ENCODE assay signal across 8 mouse cellular contexts in genomic region chr19:8921741-8922140, GRCm38 (mm10). TPM values are rescaled to one million over a fixed set of nuclear protein-coding genes. Genes with fewer than 3 reads are reported as not detected.
DNase-seq lines count a peak whose midpoint lies in the region; ATAC-seq lines count a peak whose summit lies in the region.

No protein-coding gene starts in this region.

- H3K36me3 ChIP-seq in heart, embryonic 13.5 days = peaks cover 37% of the 10 kb centered on the region
- peaks cover 47% of the 10 kb centered on the region for H3K36me3 ChIP-seq in embryonic facial prominence, embryonic 10.5 days (replicated peaks)
- peaks cover 10% of the 10 kb centered on the region for H3K36me3 ChIP-seq in hindbrain, embryonic 15.5 days
- H3K36me3 ChIP-seq in midbrain, embryonic 13.5 days = peaks cover 19% of the 10 kb centered on the region

- peak overlapping the region; percentile 91 for H3K9ac ChIP-seq in heart, embryonic 13.5 days
- H3K9ac ChIP-seq in hindbrain, embryonic 15.5 days = no peak overlapping the region
- 0 out of 2 replicates have a peak overlapping the region, but pooled peaks have one; percentile 28 for H3K9ac ChIP-seq in midbrain, embryonic 13.5 days (replicated peaks)

- 80% methylated on average over 9 of the region's 9 CpGs for WGBS in heart, embryonic 13.5 days
- 56% methylated on average over 9 of the region's 9 CpGs for WGBS in embryonic facial prominence, embryonic 10.5 days
- 86% methylated on average over 9 of the region's 9 CpGs for WGBS in hindbrain, embryonic 15.5 days
- WGBS in midbrain, embryonic 13.5 days = 86% methylated on average over 9 of the region's 9 CpGs

- no peaks in the 10 kb centered on the region for H3K9me3 ChIP-seq in heart, embryonic 13.5 days
- no peaks in the 10 kb centered on the region for H3K9me3 ChIP-seq in embryonic facial prominence, embryonic 10.5 days
- H3K9me3 ChIP-seq in hindbrain, embryonic 15.5 days = no peaks in the 10 kb centered on the region
- no peaks in the 10 kb centered on the region for H3K9me3 ChIP-seq in midbrain, embryonic 13.5 days

- H3K4me1 ChIP-seq in heart, embryonic 13.5 days = peaks cover 15% of the 10 kb centered on the region
- H3K4me1 ChIP-seq in embryonic facial prominence, embryonic 10.5 days = peaks cover 22% of the 10 kb centered on the region
- peaks cover 21% of the 10 kb centered on the region for H3K4me1 ChIP-seq in hindbrain, embryonic 15.5 days (replicated peaks)
- peaks cover 11% of the 10 kb centered on the region for H3K4me1 ChIP-seq in midbrain, embryonic 13.5 days (replicated peaks)

- no peak overlapping the region for H3K27ac ChIP-seq in heart, embryonic 13.5 days (replicated peaks)
- H3K27ac ChIP-seq in embryonic facial prominence, embryonic 10.5 days (replicated peaks) = no peak overlapping the region
- H3K27ac ChIP-seq in hindbrain, embryonic 15.5 days (replicated peaks) = no peak overlapping the region
- no peak overlapping the region for H3K27ac ChIP-seq in midbrain, embryonic 13.5 days

- no peak for DNase-seq in heart, postnatal 4 days
- DNase-seq in embryonic facial prominence, embryonic 10.5 days (ENCODE audit: low spot score) = no peak
- DNase-seq in adrenal gland, postnatal 4 days (ENCODE audit: low spot score in 2 of 2) = no peak
- DNase-seq in lung, postnatal 14 days = no peak
- no peak for DNase-seq in kidney, adult 11 months

- H3K4me3 ChIP-seq in heart, embryonic 13.5 days = peak overlapping the region; percentile 72
- H3K4me3 ChIP-seq in embryonic facial prominence, embryonic 10.5 days = peak overlapping the region; percentile 92
- H3K4me3 ChIP-seq in hindbrain, embryonic 15.5 days = peak overlapping the region; percentile 99; the same call in 1 of the 2 replicates
- H3K4me3 ChIP-seq in midbrain, embryonic 13.5 days (replicated peaks) = peak overlapping the region; percentile 91; the same call in 1 of the 2 replicates

- H3K4me2 ChIP-seq in heart, embryonic 13.5 days = peak overlapping the region; percentile 91
- H3K4me2 ChIP-seq in hindbrain, embryonic 15.5 days = peak overlapping the region; percentile 83
- peak overlapping the region; percentile 87; the same call in 1 of the 2 replicates for H3K4me2 ChIP-seq in midbrain, embryonic 13.5 days (replicated peaks)

- ATAC-seq in heart, embryonic 13.5 days (ENCODE audit: extremely low read depth, insufficient number of reproducible peaks, low FRiP score, low TSS enrichment) = no peak
- ATAC-seq in hindbrain, embryonic 15.5 days (ENCODE audit: low FRiP score, low read depth) = no peak
- no peak for ATAC-seq in midbrain, embryonic 13.5 days

- H3K27me3 ChIP-seq in heart, embryonic 13.5 days (replicated peaks) = no peaks in the 10 kb centered on the region
- no peaks in the 10 kb centered on the region for H3K27me3 ChIP-seq in embryonic facial prominence, embryonic 10.5 days (replicated peaks; ENCODE audit: low read depth, poor library complexity, severe bottlenecking)
- H3K27me3 ChIP-seq in hindbrain, embryonic 15.5 days = no peaks in the 10 kb centered on the region
- H3K27me3 ChIP-seq in midbrain, embryonic 13.5 days = no peaks in the 10 kb centered on the region

RNA-seq across cellular contexts. Expression of gene B3gat3, which starts 1.6 kb away (rescaled TPM):
- polyA plus RNA-seq in heart, embryonic 13.5 days (2015; fragmentation: Nextera tagmentation; extraction: Ambion mirVana) = 40.6 and 41.4 TPM in 2 replicates
- 10 to 100 TPM; 36.0 to 38.0 TPM for total RNA-seq in heart, postnatal 4 days (2021)
- 46.7 and 47.3 TPM in 2 replicates for polyA plus RNA-seq in embryonic facial prominence, embryonic 10.5 days (2016; fragmentation: Nextera tagmentation; extraction: Ambion mirVana)
- polyA plus RNA-seq in hindbrain, embryonic 15.5 days (2015; fragmentation: Nextera tagmentation; extraction: Ambion mirVana) = 94.3 and 98.1 TPM in 2 replicates
- 82.2 and 89.5 TPM in 2 replicates for polyA plus RNA-seq in midbrain, embryonic 13.5 days (2015; fragmentation: Nextera tagmentation; extraction: Ambion mirVana)
- 10 to 100 TPM; 56.2 to 56.8 TPM for total RNA-seq in adrenal gland, postnatal 4 days (2021)

RNA-seq across cellular contexts. Expression of gene Rom1, which starts 7.4 kb away (rescaled TPM):
- polyA plus RNA-seq in heart, embryonic 13.5 days (2015; fragmentation: Nextera tagmentation; extraction: Ambion mirVana) = 2.4 and 2.7 TPM in 2 replicates
- 1 to 10 TPM; 3.1 to 3.2 TPM for total RNA-seq in heart, postnatal 4 days (2021)
- 3.1 and 3.8 TPM in 2 replicates for polyA plus RNA-seq in embryonic facial prominence, embryonic 10.5 days (2016; fragmentation: Nextera tagmentation; extraction: Ambion mirVana)
- 2.7 and 3.1 TPM in 2 replicates for polyA plus RNA-seq in hindbrain, embryonic 15.5 days (2015; fragmentation: Nextera tagmentation; extraction: Ambion mirVana)
- polyA plus RNA-seq in midbrain, embryonic 13.5 days (2015; fragmentation: Nextera tagmentation; extraction: Ambion mirVana) = 1.9 and 2.4 TPM in 2 replicates
- 10 to 100 TPM; 13.3 to 15.3 TPM for total RNA-seq in adrenal gland, postnatal 4 days (2021)

RNA-seq across cellular contexts. Expression of gene Eml3, which starts 7.6 kb away (rescaled TPM):
- 14.4 and 14.9 TPM in 2 replicates for polyA plus RNA-seq in heart, embryonic 13.5 days (2015; fragmentation: Nextera tagmentation; extraction: Ambion mirVana)
- total RNA-seq in heart, postnatal 4 days (2021) = 10 to 100 TPM; 15.4 to 16.6 TPM
- 28.9 and 30.1 TPM in 2 replicates for polyA plus RNA-seq in embryonic facial prominence, embryonic 10.5 days (2016; fragmentation: Nextera tagmentation; extraction: Ambion mirVana)
- 9.9 and 12.8 TPM in 2 replicates for polyA plus RNA-seq in hindbrain, embryonic 15.5 days (2015; fragmentation: Nextera tagmentation; extraction: Ambion mirVana)
- 8.7 and 9.2 TPM in 2 replicates for polyA plus RNA-seq in midbrain, embryonic 13.5 days (2015; fragmentation: Nextera tagmentation; extraction: Ambion mirVana)
- total RNA-seq in adrenal gland, postnatal 4 days (2021) = 10 to 100 TPM; 65.2 to 72.1 TPM

RNA-seq across cellular contexts. Expression of gene Mta2, which starts 19.9 kb away (rescaled TPM):
- polyA plus RNA-seq in heart, embryonic 13.5 days (2015; fragmentation: Nextera tagmentation; extraction: Ambion mirVana) = 83.6 and 88.0 TPM in 2 replicates
- total RNA-seq in heart, postnatal 4 days (2021) = 10 to 100 TPM; 62.5 to 63.8 TPM
- polyA plus RNA-seq in embryonic facial prominence, embryonic 10.5 days (2016; fragmentation: Nextera tagmentation; extraction: Ambion mirVana) = 212 and 216 TPM in 2 replicates
- polyA plus RNA-seq in hindbrain, embryonic 15.5 days (2015; fragmentation: Nextera tagmentation; extraction: Ambion mirVana) = 103 and 109 TPM in 2 replicates
- 149 and 153 TPM in 2 replicates for polyA plus RNA-seq in midbrain, embryonic 13.5 days (2015; fragmentation: Nextera tagmentation; extraction: Ambion mirVana)
- 100 to 1,000 TPM; 141 to 144 TPM for total RNA-seq in adrenal gland, postnatal 4 days (2021)

RNA-seq across cellular contexts. Expression of gene Ganab, which starts 23.9 kb away (rescaled TPM):
- 63.5 and 63.8 TPM in 2 replicates for polyA plus RNA-seq in heart, embryonic 13.5 days (2015; fragmentation: Nextera tagmentation; extraction: Ambion mirVana)
- total RNA-seq in heart, postnatal 4 days (2021) = 10 to 100 TPM; 80.9 to 83.7 TPM
- 116 TPM in 2 replicates for polyA plus RNA-seq in embryonic facial prominence, embryonic 10.5 days (2016; fragmentation: Nextera tagmentation; extraction: Ambion mirVana)
- polyA plus RNA-seq in hindbrain, embryonic 15.5 days (2015; fragmentation: Nextera tagmentation; extraction: Ambion mirVana) = 83.0 and 84.9 TPM in 2 replicates
- 96.8 and 99.8 TPM in 2 replicates for polyA plus RNA-seq in midbrain, embryonic 13.5 days (2015; fragmentation: Nextera tagmentation; extraction: Ambion mirVana)
- 100 to 1,000 TPM; 183 to 194 TPM for total RNA-seq in adrenal gland, postnatal 4 days (2021)
